Mouse (Mus musculus) MEL (cell line): ENCODE measurements around the gene Cobl. TPM values are rescaled to one million over a fixed set of nuclear protein-coding genes. Genes with fewer than 3 reads are reported as not detected.

Source experiments
- DNase-seq: peaks from one replicate; pipeline ENCODE4 v3.0.0; 2011; ENCODE audit warnings: low read depth, low spot score
- H3K27ac ChIP-seq: 2 replicates; pipeline ENCODE4 v1.5.1; 2012; ENCODE audit warnings: low read depth, mild to moderate bottlenecking, control low read depth, low read length, moderate library complexity; ENCODE audit not compliant: control insufficient read depth
- H3K27me3 ChIP-seq, 2 experiments: fragments of 150-350 bp in 1 of 2; sonication (generic) in 1 of 2; 2 replicates each; pipeline ENCODE4 v1.6.1; 2012; ENCODE audit warnings: low read length in 2 of 2, mild to moderate bottlenecking in 2 of 2, improper control_type of control experiment in 1 of 2, moderate library complexity in 1 of 2; ENCODE audit not compliant: insufficient read depth in 2 of 2, control insufficient read depth in 1 of 2
- H3K36me3 ChIP-seq, 2 experiments: 2 replicates each; pipeline ENCODE4 v1.6.1; 2012 to 2014; ENCODE audit warnings: low read length in 2 of 2, improper control_type of control experiment in 1 of 2, inconsistent platforms in 1 of 2, mild to moderate bottlenecking in 1 of 2; ENCODE audit not compliant: insufficient read depth in 2 of 2, control insufficient read depth in 1 of 2
- H3K4me1 ChIP-seq, 2 experiments: fragments of 150-350 bp in 1 of 2; sonication (generic) in 1 of 2; 2 replicates each; pipeline ENCODE4 v1.6.1; 2012; ENCODE audit warnings: low read length in 2 of 2, improper control_type of control experiment in 1 of 2, mild to moderate bottlenecking in 1 of 2; ENCODE audit not compliant: insufficient read depth in 2 of 2, control insufficient read depth in 1 of 2
- H3K4me3 ChIP-seq, 2 experiments: fragments of 150-350 bp in 1 of 2; sonication (generic) in 1 of 2; 2 replicates each; pipeline ENCODE4 v1.5.1; 2012; ENCODE audit warnings: low read depth in 2 of 2, low read length in 2 of 2, mild to moderate bottlenecking in 2 of 2, moderate library complexity in 2 of 2, control low read depth in 1 of 2, improper control_type of control experiment in 1 of 2; ENCODE audit not compliant: control insufficient read depth in 1 of 2, insufficient read depth in 1 of 2
- H3K79me2 ChIP-seq: 2 replicates; pipeline ENCODE4 v1.6.1; 2012; ENCODE audit warnings: mild to moderate bottlenecking, low read length, moderate library complexity; ENCODE audit not compliant: control insufficient read depth, poor library complexity, insufficient read depth
- H3K9ac ChIP-seq: 2 replicates; pipeline ENCODE4 v1.6.1; 2012; ENCODE audit warnings: low read depth, mild to moderate bottlenecking, control low read depth, low read length, moderate library complexity; ENCODE audit not compliant: control insufficient read depth, poor library complexity, severe bottlenecking
- H3K9me3 ChIP-seq: fragments of 150-350 bp; sonication (generic); replicated peaks from 2 replicates; pipeline ENCODE4 v1.6.1; 2012; ENCODE audit warnings: mild to moderate bottlenecking, low read length, improper control_type of control experiment, moderate library complexity; ENCODE audit not compliant: insufficient read depth
- BHLHE40 ChIP-seq: IDR thresholded peaks from 2 replicates; pipeline ENCODE4 v1.6.1; 2012; ENCODE audit warnings: low read depth, mild to moderate bottlenecking, inconsistent platforms, low read length, improper control_type of control experiment, borderline replicate concordance
- CHD1 ChIP-seq: IDR thresholded peaks from 2 replicates; pipeline ENCODE4 v1.6.1; 2012; ENCODE audit warnings: low read depth, mild to moderate bottlenecking, inconsistent platforms, low read length, improper control_type of control experiment
- CTCF ChIP-seq, 3 experiments: IDR thresholded peaks in 2 of 3; conservative IDR thresholded peaks in 1 of 3; 2 replicates each; pipeline ENCODE4 v1.5.1; 2011 to 2012; ENCODE audit warnings: low read length in 3 of 3, low read depth in 2 of 3, mild to moderate bottlenecking in 2 of 3, improper control_type of control experiment in 1 of 3, inconsistent platforms in 1 of 3, mixed read lengths in 1 of 3, moderate library complexity in 1 of 3; ENCODE audit not compliant: control insufficient read depth in 1 of 3, insufficient read depth in 1 of 3, poor library complexity in 1 of 3, severe bottlenecking in 1 of 3
- E2F4 ChIP-seq: IDR thresholded peaks from 2 replicates; pipeline ENCODE4 v1.6.1; 2011; ENCODE audit warnings: low read depth, low read length, improper control_type of control experiment, borderline replicate concordance
- ELF1 ChIP-seq: IDR thresholded peaks from 2 replicates; pipeline ENCODE4 v1.6.1; 2014; ENCODE audit warnings: low read depth, mild to moderate bottlenecking, inconsistent platforms, low read length, improper control_type of control experiment, moderate library complexity
- ETS1 ChIP-seq: IDR thresholded peaks from 2 replicates; pipeline ENCODE4 v1.6.1; 2012; ENCODE audit warnings: low read depth, mild to moderate bottlenecking, inconsistent platforms, low read length, improper control_type of control experiment, moderate library complexity
- GABPA ChIP-seq: IDR thresholded peaks from 2 replicates; pipeline ENCODE4 v1.6.1; 2012; ENCODE audit warnings: low read depth, mild to moderate bottlenecking, inconsistent platforms, low read length, improper control_type of control experiment, moderate library complexity
- GATA1 ChIP-seq: IDR thresholded peaks from 2 replicates; pipeline ENCODE4 v1.6.1; 2011; ENCODE audit warnings: low read depth, low read length, improper control_type of control experiment
- JUND ChIP-seq: IDR thresholded peaks from 2 replicates; pipeline ENCODE4 v1.6.1; 2011; ENCODE audit warnings: low read depth, mild to moderate bottlenecking, improper control_type of control experiment, low read length
- KAT2A ChIP-seq: conservative IDR thresholded peaks from 2 replicates; pipeline ENCODE4 v1.6.1; 2012; ENCODE audit warnings: low read depth, low read length, improper control_type of control experiment, inconsistent platforms
- MAFK ChIP-seq: IDR thresholded peaks from 2 replicates; pipeline ENCODE4 v1.6.1; 2011; ENCODE audit warnings: low read depth, mild to moderate bottlenecking, low read length, improper control_type of control experiment, borderline replicate concordance
- MAX ChIP-seq: IDR thresholded peaks from 2 replicates; pipeline ENCODE4 v1.6.1; 2011; ENCODE audit warnings: low read length, improper control_type of control experiment
- MAZ ChIP-seq: IDR thresholded peaks from 2 replicates; pipeline ENCODE4 v1.6.1; 2012; ENCODE audit warnings: low read depth, mild to moderate bottlenecking, inconsistent platforms, low read length, improper control_type of control experiment
- MXI1 ChIP-seq: IDR thresholded peaks from 2 replicates; pipeline ENCODE4 v1.6.1; 2011; ENCODE audit warnings: mild to moderate bottlenecking, low read depth, low read length, improper control_type of control experiment
- MYB ChIP-seq: IDR thresholded peaks from 2 replicates; pipeline ENCODE4 v1.6.1; 2011; ENCODE audit warnings: mild to moderate bottlenecking, low read depth, low read length, improper control_type of control experiment
- MYC ChIP-seq: IDR thresholded peaks from 2 replicates; pipeline ENCODE4 v1.6.1; 2011; ENCODE audit warnings: low read depth, mild to moderate bottlenecking, low read length, improper control_type of control experiment, moderate library complexity
- NELFE ChIP-seq: IDR thresholded peaks from 2 replicates; pipeline ENCODE4 v1.6.1; 2011; ENCODE audit warnings: low read depth, low read length, improper control_type of control experiment
- NRF1 ChIP-seq: IDR thresholded peaks from 2 replicates; pipeline ENCODE4 v1.6.1; 2014; ENCODE audit warnings: low read depth, mild to moderate bottlenecking, inconsistent platforms, low read length, improper control_type of control experiment, moderate library complexity; ENCODE audit not compliant: poor library complexity, insufficient read depth, severe bottlenecking
- POLR2A ChIP-seq, 2 experiments: IDR thresholded peaks; 2 replicates each; pipeline ENCODE4 v1.6.1; 2011 to 2012; ENCODE audit warnings: low read length in 2 of 2, mild to moderate bottlenecking in 2 of 2, control low read depth in 1 of 2, improper control_type of control experiment in 1 of 2, low read depth in 1 of 2, moderate library complexity in 1 of 2; ENCODE audit not compliant: control insufficient read depth in 1 of 2, insufficient read depth in 1 of 2, poor library complexity in 1 of 2
- POLR2AphosphoS2 ChIP-seq: IDR thresholded peaks from 2 replicates; pipeline ENCODE4 v1.6.1; 2011; ENCODE audit warnings: low read length, improper control_type of control experiment
- RAD21 ChIP-seq: IDR thresholded peaks from 2 replicates; pipeline ENCODE4 v1.6.1; 2011; ENCODE audit warnings: mild to moderate bottlenecking, low read depth, low read length, improper control_type of control experiment
- RCOR1 ChIP-seq: IDR thresholded peaks from 2 replicates; pipeline ENCODE4 v1.6.1; 2012; ENCODE audit warnings: low read depth, mild to moderate bottlenecking, inconsistent platforms, low read length, improper control_type of control experiment
- SMC3 ChIP-seq: IDR thresholded peaks from 2 replicates; pipeline ENCODE4 v1.6.1; 2011; ENCODE audit warnings: low read depth, low read length, improper control_type of control experiment
- TCF12 ChIP-seq: IDR thresholded peaks from 2 replicates; pipeline ENCODE4 v1.6.1; 2014; ENCODE audit warnings: low read depth, mild to moderate bottlenecking, inconsistent platforms, low read length, improper control_type of control experiment, moderate library complexity
- UBTF ChIP-seq: IDR thresholded peaks from 2 replicates; pipeline ENCODE4 v1.6.1; 2012; ENCODE audit warnings: low read depth, mild to moderate bottlenecking, inconsistent platforms, low read length, improper control_type of control experiment, moderate library complexity, borderline replicate concordance; ENCODE audit not compliant: insufficient read depth
- USF2 ChIP-seq, 2 experiments: IDR thresholded peaks; 2 replicates each; pipeline ENCODE4 v1.6.1; 2011 to 2012; ENCODE audit warnings: improper control_type of control experiment in 2 of 2, low read length in 2 of 2, borderline replicate concordance in 1 of 2, inconsistent platforms in 1 of 2, low read depth in 1 of 2, mild to moderate bottlenecking in 1 of 2; ENCODE audit not compliant: insufficient read depth in 1 of 2
- ZC3H11A ChIP-seq: IDR thresholded peaks from 2 replicates; pipeline ENCODE4 v1.6.1; 2012; ENCODE audit warnings: low read depth, mild to moderate bottlenecking, inconsistent platforms, low read length, improper control_type of control experiment
- ZMIZ1 ChIP-seq: IDR thresholded peaks from 2 replicates; pipeline ENCODE4 v1.6.1; 2012; ENCODE audit warnings: low read depth, mild to moderate bottlenecking, inconsistent platforms, low read length, improper control_type of control experiment, moderate library complexity
- ZNF384 ChIP-seq: IDR thresholded peaks from 2 replicates; pipeline ENCODE4 v1.6.1; 2012; ENCODE audit warnings: low read depth, mild to moderate bottlenecking, inconsistent platforms, low read length, improper control_type of control experiment
- polyA plus RNA-seq, 2 experiments: library from polyadenylated mRNA; stranded (reverse) in 1 of 2; unstranded in 1 of 2; fragments of >175 nt in 1 of 2; fragments of >200 nt in 1 of 2; gene quantifications; 2 replicates each; pipeline versions ENCODE4 v1.2.1 to v1.2.4; 2012; ENCODE audit warnings: low replicate concordance in 2 of 2, low read depth in 1 of 2; ENCODE audit not compliant: insufficient read length in 2 of 2, insufficient read depth in 1 of 2, missing spikeins in 1 of 2
- total RNA-seq: library from RNA; depleted of rRNA; stranded (reverse); fragments of 300-350 nt; gene quantifications from 2 replicates; pipeline ENCODE4 v1.2.3, GENCODE M21; 2012

Cobl gene
- total and polyA plus RNA-seq, 3 experiments, result not detected

GRCm38 (mm10) chr11:12234126-12234525 is 230.6 kb downstream of the Cobl start:
- H3K9ac ChIP-seq, result no peak overlapping the region
- no peaks in the 10 kb centered on the region for H3K4me1 ChIP-seq
- H3K36me3 ChIP-seq, result no peaks in the 10 kb centered on the region
- H3K4me3 ChIP-seq, result no peak overlapping the region
- no peaks in the 10 kb centered on the region for H3K27me3 ChIP-seq
- H3K27ac ChIP-seq, result no peak overlapping the region
- H3K79me2 ChIP-seq, result no peaks in the 10 kb centered on the region
- no peaks in the 10 kb centered on the region for H3K9me3 ChIP-seq
- DNase-seq, result no peak
- no peak for TF ChIP-seq NRF1
- no peak for TF ChIP-seq UBTF
- no peak for TF ChIP-seq ZMIZ1
- TF ChIP-seq E2F4, result no peak
- TF ChIP-seq CHD1, result no peak
- no peak for TF ChIP-seq MXI1
- no peak for TF ChIP-seq POLR2AphosphoS2
- TF ChIP-seq ELF1, result no peak
- TF ChIP-seq NELFE, result no peak
- TF ChIP-seq KAT2A, result no peak
- no peak for TF ChIP-seq MAFK
- no peak for TF ChIP-seq BHLHE40
- no peak for TF ChIP-seq JUND
- no peak for TF ChIP-seq MYC
- no peak for TF ChIP-seq MAZ
- no peak for TF ChIP-seq RAD21
- no peak for TF ChIP-seq GATA1
- no peak for TF ChIP-seq TCF12

- H3K79me2 ChIP-seq, result no peaks in the 10 kb centered on the region
- no peaks in the 10 kb centered on the region for H3K36me3 ChIP-seq
- TF ChIP-seq POLR2A (IDR thresholded peaks at IDR 0.05; ENCODE audit: control insufficient read depth in 1 of 2, insufficient read depth in 1 of 2, low read depth in 1 of 2, low read length in 2 of 2, poor library complexity in 1 of 2), result no peak
- no peak for TF ChIP-seq UBTF
- no peak for TF ChIP-seq NRF1
- TF ChIP-seq USF2 (IDR thresholded peaks at IDR 0.05; ENCODE audit: borderline replicate concordance in 1 of 2, insufficient read depth in 1 of 2, low read depth in 1 of 2, low read length in 2 of 2), result no peak
- no peak for TF ChIP-seq CTCF (IDR thresholded peaks at IDR 0.05 in 2 of 3, conservative IDR thresholded peaks at IDR 0.05 in 1 of 3; ENCODE audit: control insufficient read depth in 1 of 3, insufficient read depth in 1 of 3, low read depth in 2 of 3, low read length in 3 of 3, poor library complexity in 1 of 3, severe bottlenecking in 1 of 3)
- no peak for TF ChIP-seq MAX
- TF ChIP-seq CHD1, result no peak
- no peak for TF ChIP-seq ZMIZ1
- TF ChIP-seq ZC3H11A, result no peak
- TF ChIP-seq RAD21, result no peak
- no peak for TF ChIP-seq GABPA
- TF ChIP-seq JUND, result no peak
- no peak for TF ChIP-seq RCOR1
- no peak for TF ChIP-seq ETS1
- TF ChIP-seq SMC3, result no peak
- TF ChIP-seq ELF1, result no peak
- TF ChIP-seq ZNF384, result no peak
- no peak for TF ChIP-seq MYB
- no peak for TF ChIP-seq GATA1
- TF ChIP-seq MYC, result no peak
- no peak for DNase-seq
- no peak overlapping the region for H3K27ac ChIP-seq
- no peak overlapping the region for H3K4me3 ChIP-seq
- H3K27me3 ChIP-seq, result no peaks in the 10 kb centered on the region
- H3K9me3 ChIP-seq, result no peaks in the 10 kb centered on the region
- no peaks in the 10 kb centered on the region for H3K4me1 ChIP-seq
- H3K9ac ChIP-seq, result no peak overlapping the region
Measured at GRCm38 (mm10) chr11:12232743-12233125, 232.0 kb downstream of the Cobl start.
